Mouse (Mus musculus): ENCODE results near the gene Txn2.

Gene Txn2

DNA sequence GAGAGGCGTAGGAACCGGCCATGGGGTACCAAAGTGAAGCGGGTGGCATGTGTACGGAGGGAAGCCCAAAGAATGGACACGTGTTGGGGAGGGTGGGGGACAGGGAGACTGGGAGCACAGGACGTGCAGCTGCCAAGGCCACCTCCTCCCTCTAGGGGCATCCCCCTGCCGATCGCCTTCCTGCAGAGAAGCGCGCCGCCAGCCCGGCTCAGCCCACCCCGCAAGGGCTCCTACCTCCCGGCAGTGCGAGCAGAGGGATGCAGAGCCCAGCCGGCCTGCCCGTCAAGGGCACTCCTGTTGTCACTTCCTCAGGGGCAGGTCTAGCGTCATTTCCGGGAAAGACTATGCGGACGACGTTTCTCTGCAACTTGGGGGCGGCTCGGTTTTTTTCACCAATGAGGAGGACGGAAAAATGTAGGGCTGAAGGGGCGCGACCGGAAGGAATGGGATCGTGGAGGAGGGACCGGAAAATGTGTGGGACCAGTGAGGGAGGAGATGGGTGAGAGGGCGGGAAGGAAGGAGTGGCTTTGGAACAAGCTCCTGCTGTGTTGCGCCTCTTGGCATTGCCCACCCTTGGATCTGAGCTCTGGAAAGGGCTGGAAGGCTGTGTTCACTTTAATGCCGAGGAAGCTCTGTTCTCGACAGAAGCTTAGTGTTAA is at the start of gene Txn2:
Gene Txn2, minus strand, starts transcription at position 334 of the 659 bp plus-strand sequence.
- DNase-seq: peak; percentile 95 to 96

GRCm38 (mm10) chr15:77977663-77978062 is 48.9 kb upstream of the Txn2 start:
- no peak for DNase-seq

DNA sequence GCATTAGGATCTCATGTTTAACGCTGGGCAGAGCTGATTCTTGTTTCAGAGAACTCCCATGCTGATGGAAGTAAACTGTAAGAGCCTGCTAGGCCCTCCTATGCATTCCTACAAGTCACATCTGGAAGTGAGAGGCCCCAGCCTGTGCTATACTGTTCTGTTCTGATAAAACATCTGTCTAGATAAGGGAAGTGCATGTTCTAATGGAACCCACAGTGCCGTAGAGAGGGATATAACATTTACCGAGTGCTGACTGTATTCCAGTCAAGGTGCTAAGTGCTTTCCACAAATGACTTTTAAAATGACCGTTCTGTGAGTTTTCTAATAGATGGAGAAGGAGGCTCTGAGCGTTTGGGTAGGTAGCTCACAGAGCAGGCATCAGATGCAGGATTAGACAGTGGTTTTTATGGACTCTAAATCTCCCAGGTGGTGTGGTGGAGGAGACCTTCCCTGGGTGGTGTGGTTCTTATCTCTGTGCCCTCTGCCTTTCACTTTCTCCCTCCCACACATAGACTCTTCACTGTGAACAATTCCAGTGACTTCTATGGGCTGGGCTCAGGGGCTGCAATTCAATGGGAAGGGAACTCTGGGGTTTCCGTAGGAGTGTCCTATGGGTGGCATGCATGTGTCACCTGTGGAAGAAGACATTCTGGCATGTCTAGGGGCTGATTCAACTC is 45.5 kb upstream of the Txn2 start:
- DNase-seq: no peak

GRCm38 (mm10) chr15:77970470-77971292 is 41.9 kb upstream of the Txn2 start, which contains the start of gene Eif3d:
Gene Eif3d, minus strand, starts transcription at chr15:77970813.
- DNase-seq: peak; percentile 99

GRCm38 (mm10) chr15:77969940-77970469 is 41.2 kb upstream of the Txn2 start:
- DNase-seq: no peak

- no peak for DNase-seq
Observed at GRCm38 (mm10) chr15:77965117-77965528, 36.3 kb upstream of the Txn2 start.

DNA sequence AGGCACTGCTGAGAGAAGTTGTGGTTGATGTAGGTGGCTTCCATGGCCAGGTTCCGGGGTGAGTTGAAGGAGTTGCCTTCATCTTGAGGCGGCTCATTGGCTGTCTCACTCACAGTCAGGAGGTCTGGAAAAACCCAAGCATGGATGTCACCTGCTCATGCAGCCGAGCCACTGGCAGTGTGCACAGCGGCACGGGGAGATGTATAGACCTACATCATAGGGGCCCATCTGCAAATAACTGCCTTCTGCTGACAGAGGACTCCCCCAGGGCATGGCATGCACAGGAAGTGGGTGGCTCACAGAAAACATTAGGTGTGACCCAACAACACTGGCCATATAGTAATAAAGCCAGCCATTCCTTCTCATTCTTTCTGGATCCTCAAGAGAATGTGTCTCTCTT is 33.6 kb upstream of the Txn2 start:
- DNase-seq: no peak

DNA sequence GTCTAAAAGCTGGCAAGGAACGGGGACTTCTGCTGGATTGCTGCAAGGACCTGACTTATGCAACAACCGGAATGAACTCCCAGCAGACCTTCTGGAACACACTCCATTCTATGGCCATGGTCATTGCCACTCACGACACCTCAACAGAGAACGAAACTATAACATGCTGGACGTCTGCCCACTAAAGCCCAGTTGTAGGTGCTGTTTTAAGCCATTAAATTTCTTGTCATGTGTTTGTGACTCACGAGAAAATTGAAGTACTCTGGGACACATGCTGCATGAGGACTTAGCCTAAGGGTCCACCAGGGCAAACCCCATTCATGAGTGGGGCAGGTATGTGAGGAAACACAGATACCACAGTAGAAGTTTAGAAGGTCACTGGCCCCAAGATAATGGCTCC is 31.9 kb upstream of the Txn2 start:
- no peak for DNase-seq

GRCm38 (mm10) chr15:77958071-77958470 is 29.3 kb upstream of the Txn2 start:
- no peak for DNase-seq

- no peak for DNase-seq
Observed at GRCm38 (mm10) chr15:77957625-77958024, 28.8 kb upstream of the Txn2 start.

- peak; percentile 93 for DNase-seq
Observed at GRCm38 (mm10) chr15:77956404-77956901, 27.6 kb upstream of the Txn2 start, which contains the start of gene Foxred2. Gene Foxred2, minus strand, starts transcription at chr15:77956722.

DNA sequence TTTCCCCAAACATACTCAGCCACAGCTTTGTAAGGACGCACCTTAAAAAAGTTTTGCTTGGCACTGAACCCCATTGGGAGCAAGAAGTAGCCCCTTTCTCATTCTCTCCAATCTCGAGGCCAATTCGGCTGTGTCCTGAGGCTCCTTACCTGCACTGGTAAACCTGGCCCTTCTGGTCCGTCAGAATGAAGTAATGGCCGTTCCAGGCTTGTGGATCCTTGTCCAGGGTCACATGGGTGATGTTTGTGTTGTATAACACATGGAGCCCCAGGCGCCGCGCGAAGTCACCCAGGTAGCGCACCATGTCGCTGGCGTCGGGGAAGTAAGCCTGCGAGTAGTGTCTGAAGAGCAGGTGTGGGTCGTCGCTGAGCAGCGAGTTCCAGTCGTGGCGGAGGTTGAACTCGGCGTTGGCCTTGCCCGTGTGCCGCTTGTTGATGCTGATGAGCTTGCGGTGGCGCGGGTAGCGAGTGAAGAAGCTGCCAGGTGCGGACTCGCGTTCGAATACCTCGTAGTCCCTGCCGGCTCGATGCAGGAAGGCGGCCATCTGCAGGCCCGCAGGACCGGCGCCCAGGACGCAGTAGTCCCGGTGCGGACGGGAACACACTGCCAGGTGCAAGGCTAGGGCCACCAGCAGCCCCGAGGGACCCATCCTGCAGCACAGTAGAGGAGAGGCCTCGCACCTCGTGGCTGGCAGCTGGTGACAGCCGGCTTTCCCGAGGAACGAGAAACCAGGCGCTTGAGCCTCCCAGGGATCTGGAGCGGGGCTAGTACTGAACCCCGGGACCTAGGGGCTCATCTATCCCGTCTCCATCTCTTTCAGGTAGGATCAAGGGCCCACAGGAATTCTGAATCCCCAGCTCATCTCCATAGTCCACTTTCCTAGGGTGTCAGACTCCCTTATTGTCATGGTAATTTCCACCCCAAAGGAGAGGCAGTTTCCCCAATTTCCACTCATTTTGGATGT is 26.9 kb upstream of the Txn2 start:
- peak; percentile 64 to 68 for DNase-seq

GRCm38 (mm10) chr15:77954362-77954761 is 25.6 kb upstream of the Txn2 start:
- no peak for DNase-seq

DNA sequence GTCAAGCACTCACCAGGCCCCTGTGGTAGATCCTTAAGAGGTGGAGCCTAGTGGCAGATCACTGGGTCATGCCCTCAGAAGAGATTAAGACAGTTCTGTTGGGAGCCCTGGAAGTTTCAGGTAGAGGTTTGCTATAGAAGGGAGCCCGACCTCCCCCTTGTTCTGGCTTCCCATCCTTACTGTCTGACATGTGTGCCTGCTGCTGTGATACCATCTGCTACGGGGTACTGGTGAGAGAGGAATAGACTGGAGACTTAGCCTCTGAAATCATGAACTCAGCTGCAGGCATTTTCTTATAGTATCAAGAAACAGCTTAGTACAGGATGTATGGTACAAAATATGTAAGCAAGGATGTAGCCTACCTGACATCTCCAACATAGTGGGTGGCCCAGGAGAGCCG is 24.1 kb upstream of the Txn2 start:
- DNase-seq: peak; percentile 65 to 78

DNA sequence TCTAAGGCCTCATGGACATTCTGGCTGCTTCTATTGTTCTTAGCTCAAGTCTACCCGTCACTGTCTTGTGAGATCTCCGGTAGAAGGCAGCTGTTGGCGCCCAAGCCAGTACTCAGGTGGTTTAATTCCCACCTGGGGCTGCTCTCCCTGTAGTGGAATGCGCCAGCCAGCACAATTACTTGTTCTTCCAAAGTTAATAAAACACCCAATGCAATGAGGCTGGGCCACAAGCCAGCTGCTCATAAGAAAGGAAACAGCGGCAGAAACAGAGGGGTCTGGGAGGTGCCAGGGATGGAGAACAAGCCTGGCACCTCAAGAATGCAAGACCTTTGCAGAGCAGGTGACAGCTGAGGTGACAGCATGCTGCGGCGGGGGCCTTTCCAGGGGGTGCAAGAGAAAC is 20.3 kb upstream of the Txn2 start:
- no peak for DNase-seq

GRCm38 (mm10) chr15:77945711-77946110 is 16.9 kb upstream of the Txn2 start:
- DNase-seq: no peak

GRCm38 (mm10) chr15:77941563-77941962 is 12.8 kb upstream of the Txn2 start:
- DNase-seq: no peak

DNA sequence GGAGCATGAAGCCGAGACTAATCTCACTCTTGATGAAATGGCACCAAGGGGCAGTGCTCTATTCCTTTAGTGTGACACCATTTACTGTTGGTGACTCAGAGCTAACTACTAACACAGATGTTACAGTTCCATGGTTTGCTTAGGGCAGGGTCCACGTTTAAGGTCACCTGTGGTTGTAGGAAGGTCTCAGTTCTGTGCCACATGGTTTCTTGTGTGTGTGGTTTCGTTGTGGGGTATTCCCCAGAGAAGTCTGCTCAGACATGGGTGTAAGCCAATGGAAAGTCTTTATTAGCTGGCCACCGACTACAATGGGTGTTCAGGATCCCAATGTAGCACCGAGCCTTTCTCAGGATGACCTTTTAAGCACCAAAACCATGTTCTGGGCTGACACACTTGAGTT is 9.7 kb upstream of the Txn2 start:
- DNase-seq: no peak

DNA sequence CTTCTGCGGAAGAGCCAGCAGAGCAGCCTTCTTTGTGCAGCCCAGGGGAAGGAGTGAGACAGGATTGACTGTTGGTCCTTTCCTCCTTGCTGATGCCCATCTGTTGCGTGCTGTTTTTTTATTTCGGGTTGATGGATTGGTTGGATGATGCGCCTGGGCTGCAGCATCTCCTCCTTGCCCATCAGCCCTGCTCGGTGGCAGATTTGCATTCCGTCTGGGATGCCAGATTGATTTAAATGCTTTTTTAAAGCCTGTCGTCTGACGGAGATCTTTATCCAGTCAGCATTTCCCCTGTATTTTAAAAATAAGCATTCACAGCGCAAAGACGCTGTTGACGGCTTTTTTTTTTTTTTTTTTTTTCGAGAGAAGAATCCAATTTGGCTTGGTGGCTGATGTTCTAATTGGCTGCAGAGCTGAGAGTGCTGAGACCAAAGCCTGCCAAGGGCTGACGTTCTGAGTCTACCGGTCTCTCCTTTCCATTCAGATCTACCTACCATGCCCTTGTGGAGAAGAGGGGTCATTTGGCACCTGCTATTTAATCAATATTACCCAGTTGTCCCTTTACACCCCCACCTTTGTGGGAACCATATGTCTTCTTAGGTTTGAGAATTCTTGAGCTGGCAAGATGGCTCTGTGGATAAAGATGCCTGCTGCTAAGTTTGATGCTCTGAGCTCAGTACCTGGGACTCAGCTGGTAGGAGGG is 7.0 kb upstream of the Txn2 start:
- DNase-seq: peak; percentile 70 to 77

GRCm38 (mm10) chr15:77934968-77935367 is 6.2 kb upstream of the Txn2 start:
- DNase-seq: peak in 1 of 2 experiments; percentile 48

- peak; percentile 52 to 58 for DNase-seq
Observed at GRCm38 (mm10) chr15:77934326-77934725, 5.5 kb upstream of the Txn2 start.

All from cerebellum, postnatal 14 days (tissue).